Mouse (Mus musculus) brain, embryonic 14.5 days (tissue): ENCODE measurements at regions not wholly inside any gene's neighbourhood (a gene's known extent, or its start where the extent isn't known, plus 50 kb on each side); places are given as distances from the start of the nearest gene placed in this dataset.

Source experiments
- CTCF ChIP-seq: fragments of 200-500 bp; IDR thresholded peaks from 2 replicates; pipeline ENCODE4 v1.5.1; 2012; ENCODE audit warnings: inconsistent platforms, mild to moderate bottlenecking, moderate library complexity, borderline replicate concordance; ENCODE audit not compliant: insufficient read depth, insufficient read length; ENCODE audit errors: extremely low read depth
- POLR2A ChIP-seq: fragments of 200-500 bp; IDR thresholded peaks from 2 replicates; pipeline ENCODE4 v1.6.1; 2012; ENCODE audit warnings: mild to moderate bottlenecking, inconsistent platforms, borderline replicate concordance; ENCODE audit not compliant: poor library complexity, insufficient read depth, insufficient read length, severe bottlenecking; ENCODE audit errors: extremely low read depth

GRCm38 (mm10) chr15:6953556-6953955 is 78.8 kb upstream of the Osmr start:
- TF ChIP-seq CTCF (no peak), POLR2A (no peak)
